Mouse (Mus musculus) megakaryocyte, embryonic 14.5 days (primary cell): ENCODE measurements around the gene Ppl.

Experiments
- FLI1 ChIP-seq: IDR thresholded peaks from 2 replicates; pipeline ENCODE4 v1.6.1; 2012; ENCODE audit warnings: low read length, inconsistent platforms, mixed read lengths
- GATA1 ChIP-seq: IDR thresholded peaks from 3 replicates; pipeline ENCODE4 v1.6.1; 2012; ENCODE audit warnings: mixed read lengths, low read length, inconsistent platforms, borderline replicate concordance

DNA sequence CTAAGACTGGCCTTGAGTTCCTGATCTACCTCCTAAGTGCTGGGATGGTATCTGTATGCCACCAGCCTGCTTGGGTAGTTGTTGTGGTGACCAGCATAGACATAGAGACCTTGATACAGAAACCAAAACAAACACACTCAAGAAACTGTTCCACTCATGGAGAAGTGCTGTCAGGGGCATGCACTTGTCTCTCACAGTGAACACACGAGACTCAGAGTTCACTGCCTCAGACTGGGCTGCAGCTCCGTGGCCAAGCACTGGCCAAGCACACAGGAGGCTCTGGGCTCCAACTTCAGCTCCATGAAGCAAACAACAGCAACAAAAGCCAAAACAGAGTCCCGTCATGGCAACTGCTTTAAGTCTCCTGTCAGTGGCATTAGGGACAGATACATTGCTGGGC, 22.8 kb upstream of the Ppl start:
- TF ChIP-seq GATA1 (no peak), FLI1 (no peak)
